Mouse (Mus musculus) fat pad, adult 2 months (tissue): Measurements from ENCODE around the gene Vmn2r75.
"Not testable (repeated sequence)": the region's sequence is repeated elsewhere in the genome, so short reads cannot be mapped to it uniquely, and the experiment has no call there.

Experiments used
- DNase-seq: peaks from one replicate; pipeline ENCODE4 v3.0.0-alpha.2; 2011; ENCODE audit warnings: low read depth, low spot score; ENCODE audit errors: extremely low read depth

Vmn2r75 gene

DNA sequence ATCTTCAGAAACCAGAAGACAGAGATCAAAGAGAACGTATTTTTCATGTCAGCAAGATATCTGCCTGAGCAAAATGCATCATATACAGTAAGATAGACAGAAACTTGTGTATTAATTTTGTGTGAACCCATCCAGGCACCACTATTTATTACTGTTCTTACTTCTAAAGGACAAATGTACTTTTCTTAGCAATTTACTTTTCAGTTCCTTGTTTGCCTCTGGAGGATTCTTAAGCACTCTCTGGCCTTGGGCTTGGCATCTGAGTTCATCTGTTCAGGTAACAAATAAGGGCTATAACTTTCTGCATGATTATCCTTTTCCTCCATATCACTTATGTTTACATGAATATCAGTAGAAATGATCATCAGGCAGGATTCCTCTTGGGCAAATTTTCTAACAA is at the start of gene Vmn2r75:
Gene Vmn2r75 (minus strand): TSS at position 101 of the 400 bp plus-strand sequence.
- not testable (repeated sequence) for DNase-seq

DNA sequence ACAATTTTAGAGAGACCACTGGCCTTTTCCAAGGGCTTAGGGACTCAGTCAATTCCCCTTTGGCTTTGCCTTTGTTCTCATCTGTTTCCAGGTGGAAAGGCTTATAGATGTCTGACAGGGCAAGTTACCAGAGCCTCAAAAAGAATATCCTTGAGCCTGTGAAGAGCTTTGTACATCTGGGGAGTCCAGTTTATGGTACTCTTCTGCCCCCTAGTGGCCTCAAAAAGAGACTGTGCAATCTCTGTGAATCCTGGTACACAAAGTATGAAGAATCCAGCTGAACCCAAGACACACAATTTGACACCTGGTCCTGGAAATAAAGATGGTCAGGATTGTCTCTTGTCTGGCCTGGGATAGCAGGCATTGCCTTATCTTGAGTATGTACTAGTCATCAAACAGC is 39.8 kb upstream of the Vmn2r75 start:
- no peak for DNase-seq
